Mouse (Mus musculus) bone marrow, adult 2 months (tissue): ENCODE measurements around the gene 9930021J03Rik. TPM values are rescaled to one million over a fixed set of nuclear protein-coding genes. Genes with fewer than 3 reads are reported as not detected.

ENCODE experiments used
- H3K27ac ChIP-seq: fragments of 200-500 bp; 2 replicates; pipeline ENCODE4 v1.5.1; 2012; ENCODE audit warnings: low read depth, mild to moderate bottlenecking, control low read depth, inconsistent platforms, low read length; ENCODE audit not compliant: control insufficient read depth, poor library complexity, insufficient read depth
- H3K4me1 ChIP-seq: fragments of 200-500 bp; 2 replicates; pipeline ENCODE4 v1.6.1; 2011; ENCODE audit warnings: low read length; ENCODE audit not compliant: control insufficient read depth, insufficient read depth
- H3K4me3 ChIP-seq: fragments of 200-500 bp; replicated peaks from 2 replicates; pipeline ENCODE3; 2011; ENCODE audit warnings: mild to moderate bottlenecking, low read depth, low read length, control low read depth; ENCODE audit not compliant: control insufficient read depth
- CTCF ChIP-seq: fragments of 200-500 bp; IDR thresholded peaks from 2 replicates; pipeline ENCODE4 v1.5.1; 2011; ENCODE audit warnings: low read length, control low read depth; ENCODE audit not compliant: control insufficient read depth, insufficient read depth
- POLR2A ChIP-seq: fragments of 200-500 bp; IDR thresholded peaks from 2 replicates; pipeline ENCODE4 v1.6.1; 2011; ENCODE audit warnings: low read depth, mild to moderate bottlenecking, control low read depth, low read length, borderline replicate concordance; ENCODE audit not compliant: control insufficient read depth
- WGBS: fragments of 180-500 bp; shearing (Covaris S2); methylation state at CpG from one replicate; pipeline ENCODE4 v1.1.7; 2018; 5-methylcytosine and 5-hydroxymethylcytosine counted together
- polyA plus RNA-seq: library from polyadenylated mRNA; stranded (reverse); fragments of >200 nt; gene quantifications from 2 replicates; pipeline ENCODE4 v1.2.4, GENCODE M21; 2011; ENCODE audit warnings: low replicate concordance; ENCODE audit not compliant: missing spikeins, insufficient read depth, insufficient read length

9930021J03Rik gene
- polyA plus RNA-seq, 1 experiment = 9.4 TPM

DNA sequence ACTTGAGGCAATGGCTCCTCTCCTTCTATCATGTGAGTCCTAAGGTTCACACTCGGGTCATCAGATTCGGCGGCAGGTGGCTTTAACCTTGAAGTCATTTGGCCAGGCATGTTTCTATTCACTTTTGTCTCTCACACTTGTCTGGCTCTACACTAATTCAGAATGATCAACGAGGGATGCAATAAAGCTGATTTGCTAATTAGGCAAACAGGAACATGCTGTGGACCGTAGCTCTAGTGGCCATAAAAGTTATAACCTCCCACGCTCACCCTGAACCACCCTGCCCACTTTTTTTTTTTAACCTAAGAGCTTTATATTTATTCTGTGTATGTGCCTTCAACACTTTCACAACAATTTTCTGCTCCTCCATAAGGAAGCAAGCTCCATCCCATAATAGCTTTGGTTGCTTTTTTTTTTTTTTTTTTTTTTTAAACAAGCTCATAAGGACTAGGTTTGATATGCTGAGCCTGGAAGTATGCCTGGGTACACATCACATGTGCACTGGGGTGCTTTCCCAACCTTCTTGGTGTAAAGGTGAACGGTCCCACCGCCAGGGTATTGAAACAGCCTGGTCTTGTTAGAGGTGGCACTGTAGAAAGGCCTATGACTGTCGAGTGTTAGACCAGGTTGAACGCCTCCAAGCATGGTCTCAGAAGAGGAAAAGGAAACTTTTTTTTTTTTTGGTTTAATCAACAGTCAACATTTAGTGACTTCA, 129.2 kb downstream of the 9930021J03Rik start:
- H3K27ac ChIP-seq = no peak overlapping the region
- no peak overlapping the region for H3K4me3 ChIP-seq
- 70% methylated on average over 10 of the region's 10 CpGs for WGBS
- TF ChIP-seq POLR2A (no peak), CTCF (no peak)
- H3K4me1 ChIP-seq = peaks cover 3% of the 10 kb centered on the region; the same call in 1 of the 2 replicates

DNA sequence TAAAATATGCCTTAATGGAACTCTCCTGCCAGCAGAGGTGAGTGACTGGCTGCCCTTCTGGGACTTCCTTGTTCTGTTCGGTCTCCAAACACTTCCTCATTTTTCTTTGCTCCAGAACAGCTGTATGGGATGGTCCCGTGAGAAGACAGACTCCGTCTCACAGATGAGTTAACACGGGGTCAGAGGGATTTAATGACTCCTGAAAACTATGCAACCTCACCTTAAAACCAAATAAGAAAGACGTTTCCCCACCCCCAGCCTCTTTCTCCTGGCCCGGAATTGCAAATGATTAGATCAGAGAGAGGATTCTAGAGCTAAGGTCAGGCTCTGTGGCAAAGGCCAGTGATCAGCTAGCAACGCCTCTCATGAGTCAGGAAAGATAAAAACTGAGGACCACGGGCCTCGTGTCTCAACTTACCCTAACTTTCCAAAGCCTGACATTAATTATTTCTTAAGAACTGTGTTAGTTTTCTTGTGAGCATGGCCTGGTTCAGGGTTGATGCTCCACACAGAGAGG, 130.2 kb downstream of the 9930021J03Rik start:
- H3K4me1 ChIP-seq = peaks cover 3% of the 10 kb centered on the region; the same call in 1 of the 2 replicates
- peak overlapping the region; percentile 26 for H3K4me3 ChIP-seq
- H3K27ac ChIP-seq = peak overlapping the region; percentile 70; the same call in 1 of the 2 replicates
- TF ChIP-seq POLR2A (no peak), CTCF (no peak)
- WGBS = 17% methylated on average over 9 of the region's 9 CpGs

DNA sequence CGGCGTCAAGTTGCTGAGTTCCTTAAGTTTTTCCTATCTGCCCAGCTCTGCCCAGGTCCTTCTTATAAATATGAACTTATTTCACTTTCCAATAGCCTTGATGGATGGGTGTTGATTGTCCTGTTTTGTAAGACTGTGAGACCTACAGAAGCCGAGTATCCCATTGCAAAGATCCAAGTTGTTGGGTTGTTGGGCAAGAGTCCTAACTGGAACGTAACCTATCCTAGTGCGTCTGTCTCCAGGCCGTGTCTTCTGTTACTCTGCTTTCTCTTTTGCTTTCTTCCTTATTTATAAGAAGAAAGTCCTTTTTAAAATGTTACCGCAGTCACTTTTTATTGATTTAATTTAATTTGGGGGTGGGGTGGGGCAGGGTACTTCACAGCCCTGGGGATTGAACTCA, 130.8 kb downstream of the 9930021J03Rik start:
- WGBS = 64% methylated on average over 7 of the region's 7 CpGs
- Histone ChIP-seq H3K4me3 (no peak overlapping the region), H3K27ac (peak overlapping the region; percentile 70), H3K4me1 (peaks cover 3% of the 10 kb centered on the region; the same call in 1 of the 2 replicates)
- TF ChIP-seq POLR2A (no peak), CTCF (no peak)

DNA sequence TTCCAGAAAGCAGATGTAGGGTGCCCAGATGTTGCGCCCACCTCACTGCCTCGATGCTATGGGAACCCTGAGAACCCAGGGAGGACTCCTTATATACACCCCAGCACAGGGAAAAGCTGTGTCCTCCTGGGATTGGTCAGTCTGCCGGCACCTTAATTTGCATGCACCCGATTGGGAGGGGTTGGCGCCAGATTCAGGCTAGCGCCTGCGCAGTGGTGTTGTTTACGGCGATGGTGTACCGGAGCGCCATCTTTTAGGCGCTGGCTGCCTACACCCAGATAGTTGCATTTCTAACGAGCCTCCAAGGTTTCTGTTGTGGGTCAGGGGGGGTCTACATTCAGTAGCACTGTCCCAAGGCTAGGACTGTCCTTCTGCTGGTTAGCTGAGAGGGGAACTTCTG, 133.1 kb downstream of the 9930021J03Rik start:
- 91% methylated on average over 13 of the region's 13 CpGs for whole genome bisulfite sequencing
- H3K4me1 ChIP-seq = peaks cover 1% of the 10 kb centered on the region; the same call in 1 of the 2 replicates
- no peak for TF ChIP-seq POLR2A
- no peak for TF ChIP-seq CTCF

DNA sequence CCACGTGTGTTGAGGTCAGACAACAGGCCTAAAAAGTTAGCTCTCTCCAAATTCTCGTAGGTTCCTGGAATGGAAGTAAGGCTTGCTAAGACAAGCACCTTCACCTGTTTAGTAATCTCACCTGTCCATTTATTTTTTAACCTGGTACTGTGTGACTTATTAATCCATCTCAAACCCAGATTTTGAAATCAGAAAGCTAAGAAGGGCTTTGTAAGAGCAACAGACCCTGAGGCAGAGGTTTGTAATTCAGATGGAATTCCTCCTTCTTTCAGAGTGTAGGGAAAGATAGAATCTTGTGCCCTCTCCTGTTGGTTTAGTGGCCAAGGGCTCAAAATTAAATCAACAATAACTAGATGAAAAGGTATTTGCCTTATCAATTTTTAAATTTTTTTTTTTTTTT, 134.6 kb downstream of the 9930021J03Rik start:
- 75% methylated on average over 2 of the region's 2 CpGs for WGBS

More for the DNA sequence above, 133.1 kb downstream of the 9930021J03Rik start:
- Histone ChIP-seq H3K27ac (no peak overlapping the region), H3K4me3 (no peak overlapping the region)

DNA sequence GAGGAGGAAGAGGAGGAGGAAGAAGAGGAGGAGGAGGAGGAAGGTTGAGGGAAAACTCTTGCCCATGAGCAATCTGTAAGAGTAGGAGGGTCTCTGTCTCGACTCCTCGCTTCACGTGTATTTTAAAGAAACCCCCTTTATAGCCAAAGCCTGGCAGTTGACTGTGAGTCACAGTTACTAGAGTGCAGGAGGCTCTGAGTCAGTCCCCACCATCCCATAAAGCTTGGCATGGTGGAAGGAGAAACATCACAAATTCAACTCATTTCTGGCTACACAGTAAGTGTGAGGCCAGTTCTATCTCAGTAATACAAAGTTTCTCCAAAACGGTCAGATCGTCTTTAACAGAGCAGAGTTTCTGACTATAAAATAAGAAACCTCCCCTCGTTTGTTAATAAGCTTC, 135.5 kb downstream of the 9930021J03Rik start:
- H3K4me1 ChIP-seq = no peaks in the 10 kb centered on the region; the same call in 1 of the 2 replicates
- no peak overlapping the region for H3K4me3 ChIP-seq
- no peak overlapping the region for H3K27ac ChIP-seq
- no peak for TF ChIP-seq CTCF
- no peak for TF ChIP-seq POLR2A
- WGBS = 88% methylated on average over 6 of the region's 6 CpGs

More for the DNA sequence above, 134.6 kb downstream of the 9930021J03Rik start:
- Histone ChIP-seq H3K27ac (no peak overlapping the region), H3K4me1 (no peaks in the 10 kb centered on the region; the same call in 1 of the 2 replicates), H3K4me3 (no peak overlapping the region)
- TF ChIP-seq CTCF (no peak), POLR2A (no peak)

DNA sequence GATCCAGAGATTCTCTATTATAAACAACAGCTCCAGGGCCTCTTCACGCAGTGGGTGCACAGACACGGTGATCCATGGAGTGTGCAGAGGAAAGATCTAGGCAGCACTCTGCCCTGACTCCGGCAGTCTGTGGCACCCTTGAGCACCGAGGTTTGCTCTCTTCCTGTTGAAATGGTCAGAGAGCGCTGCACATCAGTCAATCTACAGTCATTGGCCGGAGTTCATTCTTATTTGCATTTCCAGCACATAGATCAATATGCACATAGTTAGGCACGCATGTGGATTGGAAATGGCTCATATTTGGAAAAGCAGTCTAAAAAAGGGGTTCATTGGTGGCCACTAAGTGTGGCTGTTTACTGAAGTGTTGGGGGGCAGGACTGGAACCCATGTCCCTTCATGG, 137.7 kb downstream of the 9930021J03Rik start:
- no peak for TF ChIP-seq POLR2A
- no peak for TF ChIP-seq CTCF
- 72% methylated on average over 7 of the region's 7 CpGs for WGBS
- H3K27ac ChIP-seq = no peak overlapping the region
- H3K4me3 ChIP-seq = no peak overlapping the region
- no peaks in the 10 kb centered on the region; the same call in 1 of the 2 replicates for H3K4me1 ChIP-seq

DNA sequence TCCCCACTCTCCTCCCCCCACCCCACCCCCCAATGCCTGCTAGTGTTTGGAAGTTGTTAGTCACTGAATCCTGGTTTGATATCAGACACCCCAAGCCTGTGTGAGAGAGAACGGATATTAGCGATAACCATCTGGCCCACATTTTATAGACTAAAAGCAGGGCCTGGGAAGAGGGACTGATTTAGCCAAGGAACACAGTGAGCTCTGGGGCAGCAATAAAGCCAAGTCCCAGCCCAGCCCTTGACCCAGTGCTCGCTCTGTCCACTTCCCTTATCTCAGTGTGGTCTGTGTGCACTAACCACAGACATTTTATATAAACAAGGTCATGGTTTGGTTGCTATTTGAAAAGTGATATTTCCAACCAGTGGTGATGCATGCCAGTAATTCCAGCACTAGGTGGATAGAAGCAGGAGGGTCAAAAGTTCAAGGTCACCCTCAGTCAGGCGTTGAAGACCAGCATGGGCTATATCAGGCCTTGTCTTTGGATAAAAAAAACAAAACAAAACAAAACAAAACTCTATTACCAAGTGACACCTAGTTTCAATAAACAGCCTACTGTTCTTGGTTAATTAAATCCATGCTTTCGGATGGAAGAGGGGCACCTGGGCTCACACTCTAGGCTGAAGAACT, 138.7 kb downstream of the 9930021J03Rik start:
- Histone ChIP-seq H3K4me3 (no peak overlapping the region), H3K27ac (no peak overlapping the region), H3K4me1 (no peaks in the 10 kb centered on the region; the same call in 1 of the 2 replicates)
- TF ChIP-seq POLR2A = no peak
- no peak for TF ChIP-seq CTCF
- 61% methylated on average over 5 of the region's 5 CpGs for WGBS

DNA sequence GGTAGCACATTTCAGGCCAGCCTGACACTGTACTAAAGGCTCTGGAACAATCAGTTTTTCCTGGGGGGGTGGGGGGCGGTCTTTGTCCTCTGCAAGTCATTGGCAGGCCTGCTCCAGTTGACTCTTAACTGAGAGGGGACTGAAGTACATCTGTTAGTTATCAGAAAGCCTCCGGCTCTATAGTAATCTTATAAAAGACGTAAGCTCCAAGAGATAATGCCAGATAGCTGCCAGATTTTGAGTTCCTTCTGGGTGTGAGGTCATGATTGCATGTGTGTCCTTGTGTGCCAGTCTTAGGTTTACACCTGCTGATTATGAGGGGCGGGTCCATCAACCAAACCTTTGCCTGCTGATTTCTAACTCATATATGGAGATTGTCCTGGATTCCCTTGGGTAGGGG, 139.6 kb downstream of the 9930021J03Rik start:
- H3K4me3 ChIP-seq = no peak overlapping the region
- WGBS = 69% methylated on average over 4 of the region's 4 CpGs
- no peak overlapping the region for H3K27ac ChIP-seq
- no peak for TF ChIP-seq CTCF
- no peak for TF ChIP-seq POLR2A
- peaks cover 3% of the 10 kb centered on the region for H3K4me1 ChIP-seq
